Mouse (Mus musculus): Measurements from ENCODE around the gene Pcyt2. TPM values are rescaled to one million over a fixed set of nuclear protein-coding genes. Genes with fewer than 3 reads are reported as not detected.

Gene Pcyt2
- total and polyA plus RNA-seq, 3 experiments: 86.7 to 87.3 TPM; not detected in 1

DNA sequence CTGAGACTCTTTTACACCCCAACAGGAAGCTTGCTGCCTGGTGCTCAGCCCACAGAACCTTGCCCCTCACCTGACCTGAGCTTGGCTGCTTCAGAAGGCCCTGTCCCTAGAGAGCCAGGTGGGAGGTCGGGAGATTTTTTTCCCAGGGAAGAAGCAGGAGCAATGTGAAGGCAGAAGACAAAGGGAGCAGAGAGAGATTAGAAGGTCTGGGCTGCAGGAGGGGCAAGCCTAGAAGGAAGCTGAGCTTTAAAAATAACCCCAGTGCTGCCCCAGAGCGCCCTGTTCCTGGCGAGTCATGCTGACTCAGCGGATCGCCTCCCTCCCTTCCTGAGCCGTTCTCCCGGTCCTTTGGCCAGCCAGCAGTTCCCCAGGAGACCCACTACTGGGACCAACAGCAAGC is 12.2 kb upstream of the Pcyt2 start:
- H3K27me3 ChIP-seq (ENCODE audit: control insufficient read depth in 1 of 2, insufficient read depth in 2 of 2, low read length in 2 of 2): no peaks in the 10 kb centered on the region
- no peak overlapping the region for H3K4me3 ChIP-seq (ENCODE audit: control insufficient read depth in 1 of 2, insufficient read depth in 1 of 2, low read depth in 2 of 2, low read length in 2 of 2)
- H3K9me3 ChIP-seq (replicated peaks; ENCODE audit: insufficient read depth, low read length): no peaks in the 10 kb centered on the region
- peaks cover 19 to 43% of the 10 kb centered on the region in 2 experiments for H3K4me1 ChIP-seq (ENCODE audit: control insufficient read depth in 1 of 2, insufficient read depth in 2 of 2, low read length in 2 of 2)
- DNase-seq (ENCODE audit: low read depth, low spot score): peak; percentile 64
- H3K27ac ChIP-seq (ENCODE audit: control insufficient read depth, low read depth, low read length): peak overlapping the region; percentile 19; the same call in 1 of the 2 replicates
- TF ChIP-seq SIN3A (IDR thresholded peaks at IDR 0.05; ENCODE audit: low read length): no peak
- TF ChIP-seq POLR2A (IDR thresholded peaks at IDR 0.05; ENCODE audit: control insufficient read depth in 1 of 2, insufficient read depth in 1 of 2, low read depth in 1 of 2, low read length in 2 of 2, poor library complexity in 1 of 2): no peak
- no peak for TF ChIP-seq ZMIZ1 (IDR thresholded peaks at IDR 0.05; ENCODE audit: low read depth, low read length)
- TF ChIP-seq TBP (IDR thresholded peaks at IDR 0.05; ENCODE audit: low read depth, low read length): no peak
- no peak for TF ChIP-seq CTCF (IDR thresholded peaks at IDR 0.05 in 2 of 3, conservative IDR thresholded peaks at IDR 0.05 in 1 of 3; ENCODE audit: control insufficient read depth in 1 of 3, insufficient read depth in 1 of 3, low read depth in 2 of 3, low read length in 3 of 3, poor library complexity in 1 of 3, severe bottlenecking in 1 of 3)
- peak; percentile 27; the same call in 1 of the 2 replicates for TF ChIP-seq ETS1 (IDR thresholded peaks at IDR 0.05; ENCODE audit: low read depth, low read length)
- TF ChIP-seq GATA1 (IDR thresholded peaks at IDR 0.05; ENCODE audit: low read depth, low read length): no peak
- TF ChIP-seq MAFK (IDR thresholded peaks at IDR 0.05; ENCODE audit: borderline replicate concordance, low read depth, low read length): peak; percentile 98
- TF ChIP-seq MXI1 (IDR thresholded peaks at IDR 0.05; ENCODE audit: low read depth, low read length): no peak
- TF ChIP-seq GABPA (IDR thresholded peaks at IDR 0.05; ENCODE audit: low read depth, low read length): peak; percentile 96
- TF ChIP-seq ELF1 (IDR thresholded peaks at IDR 0.05; ENCODE audit: low read depth, low read length): 0 out of 2 replicates have a peak, but pooled peaks have one; percentile 17
- TF ChIP-seq ZNF384 (IDR thresholded peaks at IDR 0.05; ENCODE audit: low read depth, low read length): no peak
- no peak for TF ChIP-seq JUND (IDR thresholded peaks at IDR 0.05; ENCODE audit: low read depth, low read length)
- no peak for TF ChIP-seq ZKSCAN1 (IDR thresholded peaks at IDR 0.05; ENCODE audit: low read depth, low read length)
- TF ChIP-seq KAT2A (conservative IDR thresholded peaks at IDR 0.05; ENCODE audit: low read depth, low read length): no peak
- TF ChIP-seq CHD1 (IDR thresholded peaks at IDR 0.05; ENCODE audit: low read depth, low read length): no peak
- TF ChIP-seq NELFE (IDR thresholded peaks at IDR 0.05; ENCODE audit: low read depth, low read length): no peak
- no peak for TF ChIP-seq TAL1 (IDR thresholded peaks at IDR 0.05; ENCODE audit: low read length)
- no peak for TF ChIP-seq SMC3 (IDR thresholded peaks at IDR 0.05; ENCODE audit: low read depth, low read length)
- TF ChIP-seq MEF2A (IDR thresholded peaks at IDR 0.05; ENCODE audit: extremely low read depth, insufficient replicate concordance, low read depth, low read length, poor library complexity, severe bottlenecking): no peak
- no peak for TF ChIP-seq RAD21 (IDR thresholded peaks at IDR 0.05; ENCODE audit: low read depth, low read length)
- no peak for TF ChIP-seq CHD2 (IDR thresholded peaks at IDR 0.05; ENCODE audit: low read length)
- TF ChIP-seq HCFC1 (IDR thresholded peaks at IDR 0.05; ENCODE audit: low read depth, low read length): no peak
- TF ChIP-seq MAZ (IDR thresholded peaks at IDR 0.05; ENCODE audit: low read depth, low read length): no peak
- no peak for TF ChIP-seq POLR2AphosphoS5 (IDR thresholded peaks at IDR 0.05; ENCODE audit: borderline replicate concordance, low read depth, low read length)
- TF ChIP-seq EP300 (IDR thresholded peaks at IDR 0.05; ENCODE audit: low read depth in 1 of 2, low read length in 2 of 2): peak in 1 of 2 experiments; percentile 36; a peak in 1 of 4 replicates
- TF ChIP-seq TCF12 (IDR thresholded peaks at IDR 0.05; ENCODE audit: low read depth, low read length): 0 out of 2 replicates have a peak, but pooled peaks have one; percentile 21
- H3K79me2 ChIP-seq (ENCODE audit: control insufficient read depth, insufficient read depth, low read length, poor library complexity): peaks cover 60% of the 10 kb centered on the region
- H3K36me3 ChIP-seq (ENCODE audit: control insufficient read depth in 1 of 2, insufficient read depth in 2 of 2, low read length in 2 of 2): peaks cover 3 to 34% of the 10 kb centered on the region in 2 experiments; a peak in 3 of 4 replicates
- peak overlapping the region; percentile 98; the same call in 1 of the 2 replicates for H3K9ac ChIP-seq (ENCODE audit: control insufficient read depth, low read depth, low read length, poor library complexity, severe bottlenecking)

Measured in MEL (cell line).